Mouse (Mus musculus) spleen, postnatal 14 days (tissue): ENCODE results near the gene Grik1.

Source experiments
- DNase-seq, 2 experiments: peaks; one replicate each; pipeline ENCODE4 v3.0.0; 2021 to 2022; ENCODE audit warnings: low spot score in 2 of 2

Gene Grik1

GRCm38 (mm10) chr16:87961419-87961818 lies 328.6 kb downstream of the Grik1 start:
- DNase-seq, result no peak

GRCm38 (mm10) chr16:87957449-87957848 lies 332.6 kb downstream of the Grik1 start:
- no peak for DNase-seq

GRCm38 (mm10) chr16:87956178-87956577 lies 333.9 kb downstream of the Grik1 start:
- no peak for DNase-seq

GRCm38 (mm10) chr16:87954715-87955441 lies 335.2 kb downstream of the Grik1 start:
- DNase-seq, result no peak

GRCm38 (mm10) chr16:87953176-87953575 lies 336.9 kb downstream of the Grik1 start:
- no peak for DNase-seq

GRCm38 (mm10) chr16:87949881-87950280 lies 340.2 kb downstream of the Grik1 start:
- DNase-seq, result no peak

GRCm38 (mm10) chr16:87948122-87948521 lies 341.9 kb downstream of the Grik1 start:
- DNase-seq, result no peak

GRCm38 (mm10) chr16:87944318-87944717 lies 345.7 kb downstream of the Grik1 start:
- no peak for DNase-seq

- no peak for DNase-seq
Measured at GRCm38 (mm10) chr16:87942103-87942865, 347.8 kb downstream of the Grik1 start.

GRCm38 (mm10) chr16:87934685-87935084 lies 355.4 kb downstream of the Grik1 start:
- DNase-seq, result no peak

- no peak for DNase-seq
Measured at GRCm38 (mm10) chr16:87931358-87931757, 358.7 kb downstream of the Grik1 start.

- DNase-seq, result no peak
Measured at GRCm38 (mm10) chr16:87930519-87930918, 359.5 kb downstream of the Grik1 start.

- no peak for DNase-seq
Measured at GRCm38 (mm10) chr16:87928671-87929070, 361.4 kb downstream of the Grik1 start.

- DNase-seq, result no peak
Measured at GRCm38 (mm10) chr16:87917897-87918296, 372.2 kb downstream of the Grik1 start.

- DNase-seq, result no peak
Measured at GRCm38 (mm10) chr16:87917157-87917546, 372.9 kb downstream of the Grik1 start.

- no peak for DNase-seq
Measured at GRCm38 (mm10) chr16:87916209-87917156, 373.6 kb downstream of the Grik1 start.

GRCm38 (mm10) chr16:87915156-87915555 lies 374.9 kb downstream of the Grik1 start:
- DNase-seq, result no peak

GRCm38 (mm10) chr16:87913781-87914180 lies 376.3 kb downstream of the Grik1 start:
- no peak for DNase-seq

- DNase-seq, result no peak
Measured at GRCm38 (mm10) chr16:87911201-87911600, 378.9 kb downstream of the Grik1 start.

GRCm38 (mm10) chr16:87902049-87902448 lies 388.0 kb downstream of the Grik1 start:
- DNase-seq, result no peak

- no peak for DNase-seq
Measured at GRCm38 (mm10) chr16:87901189-87901588, 388.9 kb downstream of the Grik1 start.

- no peak for DNase-seq
Measured at GRCm38 (mm10) chr16:87875927-87876326, 414.1 kb downstream of the Grik1 start.
